ENCODE assay signal across 22 mouse cellular contexts in the genomic region with DNA sequence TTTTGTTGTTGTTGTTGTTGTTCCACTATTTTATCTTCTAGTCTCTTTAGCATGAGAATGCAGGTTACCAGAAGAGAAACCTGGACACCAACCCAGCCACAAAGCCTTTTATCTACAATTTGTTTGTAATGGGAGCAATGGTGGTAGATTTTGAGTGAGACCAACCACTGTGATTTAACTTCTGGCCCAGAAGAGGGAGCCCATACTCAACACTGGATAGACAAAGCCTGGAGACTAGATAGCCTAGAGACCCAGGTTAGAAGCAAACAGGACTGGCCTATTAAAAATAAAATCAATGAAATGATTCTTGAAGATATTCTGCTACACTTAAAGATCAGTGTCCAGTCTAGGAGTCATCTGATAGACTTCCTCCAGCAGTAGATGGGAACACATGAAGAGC.
A peak's percentile ranks its signal among the peaks of the same experiment; 100 is the strongest.
DNase-seq lines count a peak whose midpoint lies in the region; ATAC-seq and TF ChIP-seq lines count a peak whose summit lies in the region.
"Had no signal": no experiment of that assay in that cellular context is flagged by ENCODE, and none has a peak within 500 bp of the region (broad histone marks: within the 10 kb centered on the region; RNA-seq: fewer than 3 reads in every experiment).

No protein-coding gene starts in this region.

- no peak overlapping the region for H3K27ac ChIP-seq in intestine, postnatal 0 days (ENCODE audit: low read depth, low read length)
- H3K27ac ChIP-seq in intestine, embryonic 16.5 days (ENCODE audit: low read length): no peak overlapping the region
- no peak overlapping the region for H3K27ac ChIP-seq in lung, embryonic 14.5 days (ENCODE audit: low read depth)
- H3K27ac ChIP-seq: forebrain, embryonic 10.5 days; hindbrain, embryonic 10.5 days; intestine, embryonic 15.5 days; liver, embryonic 15.5 days; macrophage had no signal

- no peak overlapping the region for H3K9ac ChIP-seq in intestine, postnatal 0 days (ENCODE audit: low read depth, low read length)
- no peak overlapping the region for H3K9ac ChIP-seq in intestine, embryonic 16.5 days (ENCODE audit: low read depth, low read length)
- no peak overlapping the region for H3K9ac ChIP-seq in lung, embryonic 14.5 days
- H3K9ac ChIP-seq: intestine, embryonic 15.5 days; liver, embryonic 15.5 days had no signal

- H3K4me2 ChIP-seq in intestine, postnatal 0 days (replicated peaks; ENCODE audit: low read depth): no peak overlapping the region
- no peak overlapping the region for H3K4me2 ChIP-seq in intestine, embryonic 16.5 days (ENCODE audit: low read depth, low read length)
- no peak overlapping the region for H3K4me2 ChIP-seq in lung, embryonic 14.5 days
- H3K4me2 ChIP-seq: heart, embryonic 11.5 days; intestine, embryonic 15.5 days; liver, embryonic 15.5 days had no signal

- H3K4me3 ChIP-seq in intestine, postnatal 0 days (ENCODE audit: low read depth, low read length): no peak overlapping the region
- H3K4me3 ChIP-seq in intestine, embryonic 16.5 days (ENCODE audit: low read length): no peak overlapping the region
- no peak overlapping the region for H3K4me3 ChIP-seq in lung, embryonic 14.5 days (ENCODE audit: low read depth, low read length)
- H3K4me3 ChIP-seq: forebrain, embryonic 10.5 days; hindbrain, embryonic 10.5 days; intestine, embryonic 15.5 days; liver, embryonic 15.5 days had no signal

- TF ChIP-seq CTCF in intestine, postnatal 0 days (IDR thresholded peaks at IDR 0.05; ENCODE audit: low read depth): peak; percentile 28
- 0 out of 2 replicates have a peak, but pooled peaks have one; percentile 14 for TF ChIP-seq CTCF in lung, embryonic 14.5 days (IDR thresholded peaks at IDR 0.05; ENCODE audit: low read depth)
- TF ChIP-seq CTCF in brain, embryonic 14.5 days (IDR thresholded peaks at IDR 0.05; ENCODE audit: borderline replicate concordance, extremely low read depth, insufficient read depth, insufficient read length): no peak

- H3K27me3 ChIP-seq in intestine, postnatal 0 days (replicated peaks; ENCODE audit: control insufficient read depth, insufficient read depth, low read length): no peaks in the 10 kb centered on the region
- H3K27me3 ChIP-seq in intestine, embryonic 16.5 days (replicated peaks; ENCODE audit: control insufficient read depth, insufficient read depth, low read length): no peaks in the 10 kb centered on the region
- H3K27me3 ChIP-seq in lung, embryonic 14.5 days (ENCODE audit: insufficient read depth, low read length): no peaks in the 10 kb centered on the region
- H3K27me3 ChIP-seq: intestine, embryonic 15.5 days; liver, embryonic 15.5 days had no signal

- DNase-seq in embryo, embryonic 10.5 days (ENCODE audit: low spot score): peak; percentile 6
- no peak for DNase-seq in embryo, embryonic 10 days (ENCODE audit: low spot score)
- DNase-seq in lung, embryonic 14.5 days: peak; percentile 2
- no peak for DNase-seq in lung, postnatal 10 days
- DNase-seq in brain, embryonic 14.5 days (ENCODE audit: low read depth): peak; percentile 15
- DNase-seq in MN1 (ENCODE audit: low spot score): no peak
- DNase-seq: adrenal gland, adult 2 months; cerebellum, adult 18-20 months; cerebellum, postnatal 25 days; gastrocnemius, postnatal 10 days; heart, postnatal 10 days; right cerebral cortex, postnatal 25 days; spleen, adult 18-20 months had no signal

- no peaks in the 10 kb centered on the region for H3K36me3 ChIP-seq in intestine, postnatal 0 days (ENCODE audit: control insufficient read depth, insufficient read depth)
- H3K36me3 ChIP-seq in intestine, embryonic 16.5 days (ENCODE audit: control insufficient read depth, insufficient read depth, low read length): no peaks in the 10 kb centered on the region
- H3K36me3 ChIP-seq in lung, embryonic 14.5 days (ENCODE audit: insufficient read depth): no peaks in the 10 kb centered on the region
- H3K36me3 ChIP-seq: forebrain, embryonic 10.5 days; hindbrain, embryonic 10.5 days; intestine, embryonic 15.5 days; liver, embryonic 15.5 days had no signal

- TF ChIP-seq POLR2A in brain, embryonic 14.5 days (IDR thresholded peaks at IDR 0.05; ENCODE audit: borderline replicate concordance, extremely low read depth, insufficient read depth, insufficient read length, poor library complexity, severe bottlenecking): no peak

- H3K9me3 ChIP-seq in intestine, postnatal 0 days (ENCODE audit: control insufficient read depth): no peaks in the 10 kb centered on the region
- no peaks in the 10 kb centered on the region for H3K9me3 ChIP-seq in intestine, embryonic 16.5 days (ENCODE audit: control insufficient read depth, low read length)
- no peaks in the 10 kb centered on the region for H3K9me3 ChIP-seq in lung, embryonic 14.5 days (ENCODE audit: low read depth, low read length)
- H3K9me3 ChIP-seq: forebrain, embryonic 10.5 days; hindbrain, embryonic 10.5 days; intestine, embryonic 15.5 days; liver, embryonic 15.5 days had no signal

- no peak for ATAC-seq in intestine, postnatal 0 days
- ATAC-seq in intestine, embryonic 16.5 days: no peak
- no peak for ATAC-seq in lung, embryonic 14.5 days (ENCODE audit: insufficient read depth)
- ATAC-seq: hindbrain, embryonic 16.5 days; intestine, embryonic 15.5 days had no signal

- no peaks in the 10 kb centered on the region for H3K4me1 ChIP-seq in intestine, postnatal 0 days (replicated peaks; ENCODE audit: control insufficient read depth, insufficient read depth, low read length)
- no peaks in the 10 kb centered on the region for H3K4me1 ChIP-seq in intestine, embryonic 16.5 days (ENCODE audit: control insufficient read depth, insufficient read depth, low read length)
- H3K4me1 ChIP-seq in lung, embryonic 14.5 days (ENCODE audit: insufficient read depth): no peaks in the 10 kb centered on the region
- H3K4me1 ChIP-seq: forebrain, embryonic 10.5 days; hindbrain, embryonic 10.5 days; intestine, embryonic 15.5 days; liver, embryonic 15.5 days had no signal

Comparison
In these comparisons a context has a peak if more than half of its experiments do, and no peak if none do; other contexts are left out.
1. DNase-seq: peak in embryo, embryonic 10.5 days (single experiment), lung, embryonic 14.5 days (single experiment) and brain, embryonic 14.5 days (single experiment); none in embryo, embryonic 10 days (single experiment), lung, postnatal 10 days (single experiment) and MN1 (single experiment).